In the genomic region with DNA sequence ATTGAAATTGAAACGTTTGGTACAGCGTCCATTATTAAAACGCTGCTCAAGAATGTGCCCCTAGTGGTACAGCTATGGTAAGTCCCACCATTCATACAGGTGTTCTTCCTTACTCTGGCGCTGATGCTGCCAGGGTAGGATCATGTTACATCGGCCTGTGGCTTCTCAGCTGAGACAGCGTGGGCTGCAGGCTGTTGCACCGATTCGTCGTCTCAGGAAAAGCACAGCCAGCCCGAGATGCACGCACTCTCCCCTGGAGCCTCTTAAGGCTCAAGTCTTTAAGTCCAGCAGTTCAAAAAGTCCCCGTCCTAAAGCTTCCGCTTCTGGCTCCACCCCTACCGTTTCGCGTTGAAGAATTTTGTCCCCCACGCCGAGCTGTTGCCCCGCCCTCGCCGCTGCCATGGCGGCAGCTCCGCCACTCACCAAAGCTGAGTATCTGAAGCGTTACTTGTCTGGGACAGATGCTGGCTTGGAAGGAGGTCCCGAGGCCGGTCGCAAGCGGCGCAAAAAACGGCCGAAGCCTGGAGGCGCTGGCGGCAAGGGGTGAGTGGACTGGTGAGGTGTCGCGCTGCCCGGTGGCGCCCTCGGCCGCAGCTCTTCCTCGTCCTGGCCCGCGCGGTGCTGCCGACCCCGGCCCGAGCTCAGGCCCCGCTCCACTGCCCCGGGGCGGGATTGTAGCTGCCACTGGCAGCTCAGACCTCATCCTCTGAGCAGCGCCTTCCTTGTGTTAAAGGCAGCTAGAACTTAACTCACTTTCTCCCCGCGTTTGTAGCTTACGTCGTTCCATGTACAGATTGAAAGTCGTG, we compare ENCODE assay signal across 7 mouse cellular contexts. TPM values are rescaled to one million over a fixed set of nuclear protein-coding genes. Genes with fewer than 3 reads are reported as not detected.
A peak's percentile ranks its signal among the peaks of the same experiment; 100 is the strongest.
DNase-seq lines count a peak whose midpoint lies in the region; ATAC-seq and TF ChIP-seq lines count a peak whose summit lies in the region.

A gene (plus strand): TSS at position 378 of the 806 bp plus-strand sequence.

- peak within 1 kb of the TSS; percentile 91 for H3K27ac ChIP-seq in embryonic facial prominence, embryonic 10.5 days (replicated peaks)
- H3K27ac ChIP-seq in intestine, postnatal 0 days (ENCODE audit: low read depth, low read length), result peak within 1 kb of the TSS; percentile 73
- peak within 1 kb of the TSS; percentile 85 for H3K27ac ChIP-seq in midbrain, embryonic 12.5 days (replicated peaks)
- H3K27ac ChIP-seq in small intestine, adult 2 months (ENCODE audit: insufficient read depth, low read depth, low read length), result peak within 1 kb of the TSS; percentile 90

- H3K4me2 ChIP-seq in intestine, postnatal 0 days (replicated peaks; ENCODE audit: low read depth), result peak within 1 kb of the TSS; percentile 76
- H3K4me2 ChIP-seq in midbrain, embryonic 12.5 days (replicated peaks), result peak within 1 kb of the TSS; percentile 65

- TF ChIP-seq POLR2A in small intestine, adult 2 months (IDR thresholded peaks at IDR 0.05; ENCODE audit: low read depth, low read length), result peak; percentile 54

- H3K36me3 ChIP-seq in embryonic facial prominence, embryonic 10.5 days (replicated peaks), result peaks cover 67% of the 10 kb centered on the region
- H3K36me3 ChIP-seq in intestine, postnatal 0 days (ENCODE audit: control insufficient read depth, insufficient read depth), result peaks cover 39% of the 10 kb centered on the region
- H3K36me3 ChIP-seq in midbrain, embryonic 12.5 days, result peaks cover 53% of the 10 kb centered on the region
- H3K36me3 ChIP-seq in small intestine, adult 2 months (ENCODE audit: control insufficient read depth, insufficient read depth, low read length), result peaks cover 33% of the 10 kb centered on the region

- WGBS in embryonic facial prominence, embryonic 10.5 days, result under 1% methylated on average over 55 of the region's 55 CpGs
- WGBS in intestine, postnatal 0 days, result 0% methylated on average over 49 of the region's 55 CpGs
- WGBS in midbrain, embryonic 12.5 days, result under 1% methylated on average over 55 of the region's 55 CpGs
- under 1% methylated on average over 53 of the region's 55 CpGs for WGBS in small intestine, adult 2 months

- DNase-seq in adrenal gland, postnatal 10 days, result peak; percentile 98
- DNase-seq in embryonic facial prominence, embryonic 10.5 days (ENCODE audit: low spot score), result peak; percentile 92
- DNase-seq in gonadal fat pad, adult 2 months (ENCODE audit: low read depth), result peak; percentile 60
- peak; percentile 94 for DNase-seq in left cerebral cortex, postnatal 4 days

- ATAC-seq in intestine, postnatal 0 days, result peak; percentile 88
- peak; percentile 89 for ATAC-seq in midbrain, embryonic 12.5 days (ENCODE audit: low FRiP score, low read depth)

- no peaks in the 10 kb centered on the region for H3K27me3 ChIP-seq in embryonic facial prominence, embryonic 10.5 days (replicated peaks; ENCODE audit: low read depth, poor library complexity, severe bottlenecking)
- no peaks in the 10 kb centered on the region for H3K27me3 ChIP-seq in intestine, postnatal 0 days (replicated peaks; ENCODE audit: control insufficient read depth, insufficient read depth, low read length)
- no peaks in the 10 kb centered on the region for H3K27me3 ChIP-seq in midbrain, embryonic 12.5 days
- H3K27me3 ChIP-seq in small intestine, adult 2 months (ENCODE audit: control insufficient read depth, insufficient read depth, low read length), result no peaks in the 10 kb centered on the region

- peak within 1 kb of the TSS; percentile 89 for H3K9ac ChIP-seq in intestine, postnatal 0 days (ENCODE audit: low read depth, low read length)
- peak within 1 kb of the TSS; percentile 92 for H3K9ac ChIP-seq in midbrain, embryonic 12.5 days (replicated peaks)

- TF ChIP-seq CTCF in intestine, postnatal 0 days (IDR thresholded peaks at IDR 0.05; ENCODE audit: low read depth), result peak; percentile 76
- TF ChIP-seq CTCF in small intestine, adult 2 months (IDR thresholded peaks at IDR 0.05; ENCODE audit: extremely low read depth, insufficient read length, insufficient replicate concordance, low read depth, low read length), result peak; percentile 64; the same call in 1 of the 2 replicates

- H3K9me3 ChIP-seq in embryonic facial prominence, embryonic 10.5 days, result no peaks in the 10 kb centered on the region
- H3K9me3 ChIP-seq in intestine, postnatal 0 days (ENCODE audit: control insufficient read depth), result no peaks in the 10 kb centered on the region
- H3K9me3 ChIP-seq in midbrain, embryonic 12.5 days, result no peaks in the 10 kb centered on the region

- peak within 1 kb of the TSS; percentile 87 for H3K4me3 ChIP-seq in embryonic facial prominence, embryonic 10.5 days
- H3K4me3 ChIP-seq in intestine, postnatal 0 days (ENCODE audit: low read depth, low read length), result peak within 1 kb of the TSS; percentile 99
- peak within 1 kb of the TSS; percentile 94 for H3K4me3 ChIP-seq in midbrain, embryonic 12.5 days
- peak within 1 kb of the TSS; percentile 97 for H3K4me3 ChIP-seq in small intestine, adult 2 months (ENCODE audit: low read depth, low read length)

- intact Hi-C loops in left cerebral cortex, postnatal 4 days (cut with DNase I), result no loop called here

- peaks cover 17% of the 10 kb centered on the region for H3K4me1 ChIP-seq in embryonic facial prominence, embryonic 10.5 days
- H3K4me1 ChIP-seq in intestine, postnatal 0 days (replicated peaks; ENCODE audit: control insufficient read depth, insufficient read depth, low read length), result no peaks in the 10 kb centered on the region
- peaks cover 11% of the 10 kb centered on the region for H3K4me1 ChIP-seq in midbrain, embryonic 12.5 days
- H3K4me1 ChIP-seq in small intestine, adult 2 months (ENCODE audit: control insufficient read depth, insufficient read depth, insufficient read length, low read length), result 0 out of 2 replicates have a peak, but pooled peaks cover 3% of the 10 kb centered on the region

RNA-seq across cellular contexts. Expression of the gene that starts here (rescaled TPM):
- 10 to 100 TPM in 1 of 2 experiments, 1 to 10 TPM in 1; 9.5 to 10.4 TPM for total RNA-seq in adrenal gland, postnatal 10 days (2021)
- polyA plus RNA-seq in embryonic facial prominence, embryonic 10.5 days (2016; fragmentation: Nextera tagmentation; extraction: Ambion mirVana), result 34.3 and 34.7 TPM in 2 replicates
- 7.6 and 8.1 TPM in 2 replicates for polyA plus RNA-seq in gonadal fat pad, adult 2 months (2012; rRNA removed)
- polyA plus RNA-seq in intestine, postnatal 0 days (2015; fragmentation: Nextera tagmentation; extraction: Ambion mirVana), result 6.4 and 8.0 TPM in 2 replicates
- total RNA-seq in left cerebral cortex, postnatal 4 days (2021), result 10 to 100 TPM; 13.2 TPM
- 23.2 and 24.7 TPM in 2 replicates for polyA plus RNA-seq in midbrain, embryonic 12.5 days (2016; fragmentation: Nextera tagmentation; extraction: Ambion mirVana)
- polyA plus RNA-seq in small intestine, adult 2 months (2012; rRNA removed), result 4.1 and 7.0 TPM in 2 replicates

Comparison
In these comparisons a context has a peak if more than half of its experiments do, and no peak if none do; other contexts are left out.
1. Peak in every context shown above with its lines: DNase-seq, ATAC-seq, H3K4me3 ChIP-seq and H3K27ac ChIP-seq.